Mouse (Mus musculus): ENCODE results near the gene Lingo1. TPM values are rescaled to one million over a fixed set of nuclear protein-coding genes. Genes with fewer than 3 reads are reported as not detected.

The Lingo1 gene
- polyA plus RNA-seq, 1 experiment = 1.2 TPM

DNA sequence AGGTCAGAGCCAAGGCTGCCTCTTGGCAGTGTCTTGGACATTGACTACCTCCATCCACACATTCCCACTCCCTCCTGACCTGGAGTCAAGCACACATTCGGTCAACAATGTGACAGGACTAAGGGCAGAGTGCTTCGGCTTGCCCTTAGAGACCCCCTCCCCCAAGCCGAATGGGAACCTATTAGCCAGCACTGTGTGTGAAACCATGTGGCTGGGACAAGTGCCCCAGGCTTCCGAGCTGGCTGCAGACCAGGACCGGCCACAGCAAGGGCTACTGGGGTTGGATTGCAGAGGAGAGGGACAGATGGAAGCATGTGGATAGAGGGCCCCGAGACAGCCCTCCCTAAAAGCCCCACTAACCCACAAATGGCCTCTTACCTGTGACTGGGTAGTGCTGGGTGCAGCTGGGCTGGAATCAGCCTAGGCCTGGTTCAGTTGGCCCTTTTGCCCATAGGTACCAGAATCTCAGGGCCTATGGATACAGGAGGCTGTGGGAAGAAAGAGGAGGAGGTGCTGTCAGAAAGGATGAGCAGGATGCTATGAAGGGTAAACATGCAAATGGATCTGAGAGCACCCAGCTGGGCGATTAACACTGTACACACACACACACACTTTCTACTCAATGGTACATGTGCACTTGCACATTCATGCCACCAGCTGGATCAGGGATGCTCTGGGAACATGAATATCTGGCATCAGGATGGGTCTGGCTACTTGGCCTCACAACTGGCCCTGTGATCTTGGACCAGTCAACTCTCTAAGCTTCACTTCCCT, 20.9 kb downstream of the Lingo1 start:
- H3K27me3 ChIP-seq (ENCODE audit: control insufficient read depth, insufficient read depth, insufficient read length) = no peaks in the 10 kb centered on the region
- no peak overlapping the region for H3ac ChIP-seq (ENCODE audit: control insufficient read depth, insufficient read length)

DNA sequence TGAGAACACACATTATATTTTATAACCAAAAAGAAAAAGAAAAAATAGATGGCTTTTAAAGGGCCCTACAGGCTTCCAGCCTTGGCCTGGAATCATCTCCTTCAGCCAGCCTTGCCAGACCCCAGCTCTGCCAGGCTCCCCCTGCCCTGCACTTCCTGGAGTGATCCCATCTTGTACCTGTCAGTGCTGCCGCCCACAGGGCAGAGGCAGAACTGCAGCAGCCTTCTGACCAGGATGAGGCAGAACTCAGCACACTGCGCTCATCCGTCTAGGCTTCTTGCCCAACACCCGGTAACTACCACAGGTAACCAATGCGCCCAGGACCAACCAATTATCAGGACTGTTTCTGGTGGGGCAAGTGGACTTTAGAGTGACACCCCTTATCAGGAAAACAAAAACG, 22.0 kb downstream of the Lingo1 start:
- Histone ChIP-seq H3K79me2 (ENCODE audit: control insufficient read depth, insufficient read depth) (no peaks in the 10 kb centered on the region), H3K4me3 (no peak overlapping the region), H3K4me2 (ENCODE audit: low read depth) (no peak overlapping the region), H3K36me3 (ENCODE audit: control insufficient read depth, insufficient read depth) (no peaks in the 10 kb centered on the region), H3K27me3 (ENCODE audit: control insufficient read depth, insufficient read depth, insufficient read length) (peaks cover 3% of the 10 kb centered on the region), H3ac (ENCODE audit: control insufficient read depth, insufficient read length) (no peak overlapping the region)
- TF ChIP-seq MAX (IDR thresholded peaks at IDR 0.05; ENCODE audit: low read depth) (no peak), REST (IDR thresholded peaks at IDR 0.05; ENCODE audit: insufficient read depth, insufficient read length) (no peak), TCF12 (IDR thresholded peaks at IDR 0.05; ENCODE audit: insufficient read depth, poor library complexity, severe bottlenecking) (no peak), MYOG (IDR thresholded peaks at IDR 0.05; ENCODE audit: control insufficient read depth in 1 of 3, insufficient read depth in 1 of 3, insufficient read length in 2 of 3, low read depth in 2 of 3) (no peak)

More for the DNA sequence above, 20.9 kb downstream of the Lingo1 start:
- Histone ChIP-seq H3K4me2 (ENCODE audit: low read depth) (no peak overlapping the region), H3K79me2 (ENCODE audit: control insufficient read depth, insufficient read depth) (no peaks in the 10 kb centered on the region), H3K36me3 (ENCODE audit: control insufficient read depth, insufficient read depth) (no peaks in the 10 kb centered on the region), H3K4me3 (no peak overlapping the region)
- TF ChIP-seq E2F4 (IDR thresholded peaks at IDR 0.05; ENCODE audit: insufficient read depth) = no peak
- TF ChIP-seq CEBPB (IDR thresholded peaks at IDR 0.05; ENCODE audit: insufficient read depth, poor library complexity, severe bottlenecking) = no peak
- TF ChIP-seq POLR2AphosphoS2 (IDR thresholded peaks at IDR 0.05; ENCODE audit: insufficient read length, low read depth) = no peak
- no peak for TF ChIP-seq TCF3 (IDR thresholded peaks at IDR 0.05; ENCODE audit: insufficient read length, low read depth)
- TF ChIP-seq POLR2A (IDR thresholded peaks at IDR 0.05; ENCODE audit: insufficient read length, low read depth) = no peak
- TF ChIP-seq MAX (IDR thresholded peaks at IDR 0.05; ENCODE audit: low read depth) = no peak
- TF ChIP-seq MYOG (IDR thresholded peaks at IDR 0.05; ENCODE audit: control insufficient read depth in 1 of 3, insufficient read depth in 1 of 3, insufficient read length in 2 of 3, low read depth in 2 of 3) = no peak
- no peak for TF ChIP-seq TCF12 (IDR thresholded peaks at IDR 0.05; ENCODE audit: insufficient read depth, poor library complexity, severe bottlenecking)
- TF ChIP-seq REST (IDR thresholded peaks at IDR 0.05; ENCODE audit: insufficient read depth, insufficient read length) = no peak
- TF ChIP-seq SRF (IDR thresholded peaks at IDR 0.05; ENCODE audit: control insufficient read depth, insufficient read length, low read depth) = no peak
- TF ChIP-seq MYOD1 (IDR thresholded peaks at IDR 0.05; ENCODE audit: control insufficient read depth in 1 of 3, insufficient read length in 2 of 3, low read depth in 2 of 3) = no peak
- TF ChIP-seq USF1 (IDR thresholded peaks at IDR 0.05; ENCODE audit: low read depth) = no peak

DNA sequence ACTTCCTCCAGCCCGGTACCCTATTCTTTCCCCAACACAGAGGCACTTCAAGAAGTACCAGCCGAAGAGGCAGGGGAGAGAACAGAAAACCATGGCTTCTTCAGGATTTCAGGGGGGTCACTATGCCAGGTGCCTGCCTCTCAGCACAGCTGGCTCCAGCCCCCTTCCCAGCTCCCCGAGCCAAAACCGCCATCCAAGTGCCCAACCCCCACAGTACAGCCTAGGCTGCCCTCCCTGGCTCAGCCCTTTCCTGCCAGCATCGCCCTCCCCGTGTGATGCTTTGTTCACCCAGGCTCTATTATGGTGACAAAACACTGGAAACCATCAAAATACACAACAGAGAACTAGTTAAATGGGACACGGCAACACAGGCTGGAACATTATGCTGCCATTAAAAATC, 22.6 kb downstream of the Lingo1 start:
- H3K4me2 ChIP-seq (ENCODE audit: low read depth) = no peak overlapping the region
- H3K36me3 ChIP-seq (ENCODE audit: control insufficient read depth, insufficient read depth) = no peaks in the 10 kb centered on the region
- no peak overlapping the region for H3ac ChIP-seq (ENCODE audit: control insufficient read depth, insufficient read length)
- TF ChIP-seq CEBPB (IDR thresholded peaks at IDR 0.05; ENCODE audit: insufficient read depth, poor library complexity, severe bottlenecking) = no peak
- no peak for TF ChIP-seq MAX (IDR thresholded peaks at IDR 0.05; ENCODE audit: low read depth)
- no peak for TF ChIP-seq MYOD1 (IDR thresholded peaks at IDR 0.05; ENCODE audit: control insufficient read depth in 1 of 3, insufficient read length in 2 of 3, low read depth in 2 of 3)
- no peak for TF ChIP-seq POLR2AphosphoS2 (IDR thresholded peaks at IDR 0.05; ENCODE audit: insufficient read length, low read depth)
- TF ChIP-seq SRF (IDR thresholded peaks at IDR 0.05; ENCODE audit: control insufficient read depth, insufficient read length, low read depth) = no peak
- TF ChIP-seq TCF12 (IDR thresholded peaks at IDR 0.05; ENCODE audit: insufficient read depth, poor library complexity, severe bottlenecking) = no peak
- H3K79me2 ChIP-seq (ENCODE audit: control insufficient read depth, insufficient read depth) = no peaks in the 10 kb centered on the region
- H3K27me3 ChIP-seq (ENCODE audit: control insufficient read depth, insufficient read depth, insufficient read length) = peaks cover 5% of the 10 kb centered on the region
- H3K4me3 ChIP-seq = no peak overlapping the region

DNA sequence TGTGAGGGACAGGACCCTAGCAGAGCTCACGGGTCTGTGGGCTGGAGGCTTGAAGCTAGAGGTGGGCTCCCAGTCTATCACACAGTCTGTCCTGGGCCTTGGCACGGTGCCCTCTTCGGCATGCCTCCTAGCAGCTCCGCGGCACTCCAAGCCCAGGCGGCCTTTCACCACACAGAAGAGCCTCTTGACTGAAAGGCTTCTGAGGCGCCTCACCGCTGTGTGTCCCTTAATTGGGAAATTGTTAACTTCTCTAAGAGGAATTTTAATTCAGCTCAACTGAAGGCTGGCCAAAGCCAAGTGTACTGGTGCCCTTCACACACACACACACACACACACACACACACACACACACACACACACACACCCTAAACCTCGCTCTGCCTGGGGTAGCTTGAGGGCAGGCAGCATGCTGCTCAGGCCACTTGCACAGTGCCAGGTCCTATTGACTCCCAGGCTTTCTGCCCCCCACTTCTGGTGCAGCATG, 28.6 kb downstream of the Lingo1 start:
- TF ChIP-seq SRF (IDR thresholded peaks at IDR 0.05; ENCODE audit: control insufficient read depth, insufficient read length, low read depth) = no peak
- no peak for TF ChIP-seq USF1 (IDR thresholded peaks at IDR 0.05; ENCODE audit: low read depth)
- no peak for TF ChIP-seq TCF3 (IDR thresholded peaks at IDR 0.05; ENCODE audit: insufficient read length, low read depth)
- no peak for TF ChIP-seq E2F4 (IDR thresholded peaks at IDR 0.05; ENCODE audit: insufficient read depth)
- TF ChIP-seq MAX (IDR thresholded peaks at IDR 0.05; ENCODE audit: low read depth) = no peak
- no peak for TF ChIP-seq TCF12 (IDR thresholded peaks at IDR 0.05; ENCODE audit: insufficient read depth, poor library complexity, severe bottlenecking)
- no peak for TF ChIP-seq CEBPB (IDR thresholded peaks at IDR 0.05; ENCODE audit: insufficient read depth, poor library complexity, severe bottlenecking)
- no peak for TF ChIP-seq POLR2A (IDR thresholded peaks at IDR 0.05; ENCODE audit: insufficient read length, low read depth)
- no peak for TF ChIP-seq MYOD1 (IDR thresholded peaks at IDR 0.05; ENCODE audit: control insufficient read depth in 1 of 3, insufficient read length in 2 of 3, low read depth in 2 of 3)
- TF ChIP-seq MYOG (IDR thresholded peaks at IDR 0.05; ENCODE audit: control insufficient read depth in 1 of 3, insufficient read depth in 1 of 3, insufficient read length in 2 of 3, low read depth in 2 of 3) = no peak
- no peak for TF ChIP-seq REST (IDR thresholded peaks at IDR 0.05; ENCODE audit: insufficient read depth, insufficient read length)
- no peak for TF ChIP-seq POLR2AphosphoS2 (IDR thresholded peaks at IDR 0.05; ENCODE audit: insufficient read length, low read depth)
- no peak overlapping the region for H3ac ChIP-seq (ENCODE audit: control insufficient read depth, insufficient read length)
- H3K27me3 ChIP-seq (ENCODE audit: control insufficient read depth, insufficient read depth, insufficient read length) = peaks cover 28% of the 10 kb centered on the region

More for the DNA sequence above, 28.6 kb downstream of the Lingo1 start:
- Histone ChIP-seq H3K4me2 (ENCODE audit: low read depth) (no peak overlapping the region), H3K4me3 (no peak overlapping the region), H3K79me2 (ENCODE audit: control insufficient read depth, insufficient read depth) (no peaks in the 10 kb centered on the region), H3K36me3 (ENCODE audit: control insufficient read depth, insufficient read depth) (no peaks in the 10 kb centered on the region)

All from myocyte (in vitro differentiated cells).